Mouse (Mus musculus) ES-Bruce4 (cell line): ENCODE results near the gene Tlr9.

Experiments used
- CTCF ChIP-seq: IDR thresholded peaks from one replicate; pipeline ENCODE4 v1.8.1; 2011; ENCODE audit warnings: low read depth, low read length
- EP300 ChIP-seq: IDR thresholded peaks from 2 replicates; pipeline ENCODE4 v1.6.1; 2011; ENCODE audit warnings: low read depth, low read length; ENCODE audit not compliant: insufficient read depth
- POLR2A ChIP-seq: IDR thresholded peaks from one replicate; pipeline ENCODE4 v1.8.1; 2011; ENCODE audit warnings: low read length; ENCODE audit not compliant: insufficient read depth

DNA sequence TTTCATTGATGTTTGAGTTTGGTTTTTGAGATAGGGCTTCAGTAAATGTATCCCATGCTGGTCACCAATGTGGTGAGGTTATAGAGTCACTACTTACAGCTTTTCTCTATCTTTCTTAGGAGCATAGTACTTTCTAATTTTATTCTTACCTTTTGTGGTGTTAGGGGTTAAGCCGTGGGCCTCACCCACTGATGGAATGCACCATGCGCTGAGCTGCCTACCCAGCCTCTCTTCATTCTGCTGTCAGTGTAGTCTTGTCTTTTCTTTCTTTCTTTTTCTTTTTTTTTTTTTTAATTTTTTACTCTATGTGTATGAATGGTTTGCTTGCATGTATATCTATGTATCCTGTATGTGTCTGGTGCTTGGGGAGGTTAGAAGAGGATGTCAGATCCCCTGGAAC lies 42.9 kb upstream of the Tlr9 start:
- no peak for TF ChIP-seq POLR2A
- TF ChIP-seq CTCF: no peak
- no peak for TF ChIP-seq EP300
